Mouse (Mus musculus): ENCODE measurements at regions not wholly inside any gene's neighbourhood (a gene's known extent, or its start where the extent isn't known, plus 50 kb on each side); places are given as distances from the start of the nearest gene placed in this dataset.
"Not testable (repeated sequence)": the region's sequence is repeated elsewhere in the genome, so short reads cannot be mapped to it uniquely, and the experiment has no call there.

- DNase-seq (ENCODE audit: low spot score), result not testable (repeated sequence)
Measured at GRCm38 (mm10) chr16:8914183-8914582, 84.3 kb downstream of the 1810013L24Rik start.

GRCm38 (mm10) chr16:8916091-8916490, 86.2 kb downstream of the 1810013L24Rik start:
- DNase-seq (ENCODE audit: low spot score), result no peak

GRCm38 (mm10) chr16:8918741-8919535, 89.0 kb downstream of the 1810013L24Rik start:
- no peak for DNase-seq (ENCODE audit: low spot score)

- DNase-seq (ENCODE audit: low spot score), result no peak
Measured at GRCm38 (mm10) chr16:8924732-8925131, 94.8 kb downstream of the 1810013L24Rik start.

- DNase-seq (ENCODE audit: low spot score), result no peak
Measured at GRCm38 (mm10) chr16:8931961-8932360, 102.1 kb downstream of the 1810013L24Rik start.

- DNase-seq (ENCODE audit: low spot score), result no peak
Measured at GRCm38 (mm10) chr16:8933121-8933520, 103.2 kb downstream of the 1810013L24Rik start.

GRCm38 (mm10) chr16:8936446-8936845, 106.5 kb downstream of the 1810013L24Rik start:
- DNase-seq (ENCODE audit: low spot score), result no peak

- DNase-seq (ENCODE audit: low spot score), result no peak
Measured at GRCm38 (mm10) chr16:8938516-8938915, 108.6 kb downstream of the 1810013L24Rik start.

GRCm38 (mm10) chr16:8939136-8939535, 109.2 kb downstream of the 1810013L24Rik start:
- no peak for DNase-seq (ENCODE audit: low spot score)

GRCm38 (mm10) chr16:8944412-8945102, 114.7 kb downstream of the 1810013L24Rik start:
- DNase-seq (ENCODE audit: low spot score), result no peak

- no peak for DNase-seq (ENCODE audit: low spot score)
Measured at GRCm38 (mm10) chr16:8947846-8948245, 117.9 kb downstream of the 1810013L24Rik start.

- no peak for DNase-seq (ENCODE audit: low spot score)
Measured at GRCm38 (mm10) chr16:8951156-8951899, 121.4 kb downstream of the 1810013L24Rik start.

GRCm38 (mm10) chr16:8961739-8962138, 131.8 kb downstream of the 1810013L24Rik start:
- DNase-seq (ENCODE audit: low spot score), result no peak

GRCm38 (mm10) chr16:8993521-8994250, 163.8 kb downstream of the 1810013L24Rik start:
- no peak for DNase-seq (ENCODE audit: low spot score)

GRCm38 (mm10) chr16:8994521-8994920, 164.6 kb downstream of the 1810013L24Rik start:
- no peak for DNase-seq (ENCODE audit: low spot score)

GRCm38 (mm10) chr16:8997250-8997649, 167.3 kb downstream of the 1810013L24Rik start:
- no peak for DNase-seq (ENCODE audit: low spot score)

- DNase-seq (ENCODE audit: low spot score), result no peak
Measured at GRCm38 (mm10) chr16:9004012-9004411, 174.1 kb downstream of the 1810013L24Rik start.

GRCm38 (mm10) chr16:9005933-9006332, 176.0 kb downstream of the 1810013L24Rik start:
- DNase-seq (ENCODE audit: low spot score), result no peak

- peak; percentile 86 for DNase-seq (ENCODE audit: low spot score)
Measured at GRCm38 (mm10) chr16:9009361-9010083, 179.6 kb downstream of the 1810013L24Rik start.

GRCm38 (mm10) chr16:9011077-9011476, 181.2 kb downstream of the 1810013L24Rik start:
- DNase-seq (ENCODE audit: low spot score), result no peak

GRCm38 (mm10) chr16:9011691-9012090, 181.8 kb downstream of the 1810013L24Rik start:
- no peak for DNase-seq (ENCODE audit: low spot score)

Measured in testis, postnatal 10 days (tissue).